Mouse (Mus musculus) erythroblast, embryonic 14.5 days (primary cell): ENCODE data around the gene Arhgef5. TPM values are rescaled to one million over a fixed set of nuclear protein-coding genes. Genes with fewer than 3 reads are reported as not detected.

Source experiments
- H3K27me3 ChIP-seq: 2 replicates; pipeline ENCODE4 v1.6.1; 2012; ENCODE audit warnings: inconsistent platforms; ENCODE audit not compliant: control insufficient read depth
- H3K36me3 ChIP-seq: 2 replicates; pipeline ENCODE4 v1.6.1; 2012; ENCODE audit warnings: mild to moderate bottlenecking, inconsistent platforms; ENCODE audit not compliant: control insufficient read depth
- H3K4me1 ChIP-seq: 2 replicates; pipeline ENCODE4 v1.6.1; 2012; ENCODE audit warnings: inconsistent platforms; ENCODE audit not compliant: control insufficient read depth
- H3K4me3 ChIP-seq: replicated peaks from 2 replicates; pipeline ENCODE3; 2012; ENCODE audit warnings: moderate library complexity, mild to moderate bottlenecking, inconsistent platforms
- H3K9me3 ChIP-seq: 2 replicates; pipeline ENCODE4 v1.6.1; 2012; ENCODE audit warnings: low read length, inconsistent platforms, mixed read lengths; ENCODE audit not compliant: control insufficient read depth
- GATA1 ChIP-seq: IDR thresholded peaks from 2 replicates; pipeline ENCODE4 v1.6.1; 2012; ENCODE audit warnings: low read length, inconsistent platforms, mixed read lengths
- TAL1 ChIP-seq: IDR thresholded peaks from 3 replicates; pipeline ENCODE4 v1.6.1; 2012; ENCODE audit warnings: low read length, inconsistent platforms, mixed read lengths
- polyA plus RNA-seq: library from polyadenylated mRNA; stranded (reverse); fragments of >175 nt; gene quantifications from 2 replicates; pipeline ENCODE4 v1.2.3, GENCODE M21; 2012

Arhgef5 gene
- polyA plus RNA-seq, 1 experiment, result not detected

- H3K4me1 ChIP-seq, result no peaks in the 10 kb centered on the region
- no peak for TF ChIP-seq GATA1
- no peak for TF ChIP-seq TAL1
- no peaks in the 10 kb centered on the region for H3K27me3 ChIP-seq
- H3K36me3 ChIP-seq, result no peaks in the 10 kb centered on the region; the same call in 1 of the 2 replicates
- no peak overlapping the region for H3K4me3 ChIP-seq
- no peaks in the 10 kb centered on the region for H3K9me3 ChIP-seq
These were observed 8.7 kb downstream of the Arhgef5 start for GRCm38 (mm10) chr6:43274123-43274522.

- no peak overlapping the region for H3K4me3 ChIP-seq
These were observed 12.9 kb downstream of the Arhgef5 start for GRCm38 (mm10) chr6:43278247-43278646.

GRCm38 (mm10) chr6:43280481-43280880 is 15.1 kb downstream of the Arhgef5 start:
- Histone ChIP-seq H3K4me3 (no peak overlapping the region), H3K4me1 (no peaks in the 10 kb centered on the region), H3K27me3 (no peaks in the 10 kb centered on the region), H3K9me3 (no peaks in the 10 kb centered on the region), H3K36me3 (no peaks in the 10 kb centered on the region; the same call in 1 of the 2 replicates)
- TF ChIP-seq TAL1 (no peak), GATA1 (no peak)

More at GRCm38 (mm10) chr6:43278247-43278646, 12.9 kb downstream of the Arhgef5 start:
- TF ChIP-seq TAL1 (no peak), GATA1 (no peak)
- Histone ChIP-seq H3K9me3 (no peaks in the 10 kb centered on the region), H3K36me3 (no peaks in the 10 kb centered on the region; the same call in 1 of the 2 replicates), H3K4me1 (no peaks in the 10 kb centered on the region), H3K27me3 (no peaks in the 10 kb centered on the region)

DNA sequence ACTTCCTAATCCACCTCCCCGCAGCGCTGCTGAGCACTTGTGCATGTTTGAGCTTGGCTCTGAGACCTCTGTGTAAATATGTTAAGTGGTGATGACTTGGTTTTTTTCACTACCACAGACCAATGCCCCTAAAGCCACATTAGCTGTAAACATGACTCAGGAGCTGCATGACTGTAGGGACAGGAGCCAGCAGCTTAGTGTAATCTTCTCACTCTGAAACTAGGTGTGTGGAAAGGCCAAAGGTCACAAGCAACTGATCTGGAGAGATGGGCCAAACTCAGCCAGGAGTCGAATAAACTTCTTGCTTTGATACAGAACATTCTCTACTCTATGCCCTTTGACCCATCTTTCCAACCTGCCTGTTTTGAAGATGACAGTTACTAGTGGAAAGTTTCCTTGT is 26.7 kb downstream of the Arhgef5 start:
- no peaks in the 10 kb centered on the region for H3K4me1 ChIP-seq
- H3K4me3 ChIP-seq, result no peak overlapping the region
- H3K27me3 ChIP-seq, result no peaks in the 10 kb centered on the region
- no peaks in the 10 kb centered on the region; the same call in 1 of the 2 replicates for H3K36me3 ChIP-seq
- no peak for TF ChIP-seq TAL1
- TF ChIP-seq GATA1, result no peak
- no peaks in the 10 kb centered on the region for H3K9me3 ChIP-seq

DNA sequence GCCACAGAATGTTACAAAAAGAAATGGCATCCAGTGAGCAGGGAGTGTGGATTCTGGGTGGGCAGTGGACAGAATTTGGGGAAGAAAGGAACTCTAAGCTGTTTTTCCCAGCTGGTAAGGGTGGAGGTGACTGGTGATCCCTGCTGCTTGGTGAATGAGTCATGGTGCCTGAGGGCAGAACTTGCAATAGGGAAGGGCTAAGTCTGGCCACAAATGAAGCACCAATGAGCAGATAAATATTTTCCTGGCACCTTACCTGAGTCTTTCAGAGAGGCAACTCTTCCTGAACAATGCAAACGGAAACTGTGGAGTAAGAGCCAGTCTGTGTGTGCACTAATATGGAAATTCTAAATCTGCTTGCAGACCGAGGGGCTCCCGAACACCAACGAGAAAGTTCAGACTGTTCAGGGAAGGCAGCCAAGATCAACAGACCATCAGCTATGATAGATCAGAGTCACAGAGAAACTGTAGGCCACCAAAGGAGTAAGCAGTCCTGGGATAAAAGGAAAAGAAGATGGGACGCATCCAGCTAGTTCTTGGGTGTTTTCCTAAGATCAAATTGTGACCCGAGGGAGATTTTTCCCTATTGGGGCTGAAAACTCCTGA is 27.2 kb downstream of the Arhgef5 start:
- Histone ChIP-seq H3K4me1 (no peaks in the 10 kb centered on the region), H3K36me3 (no peaks in the 10 kb centered on the region; the same call in 1 of the 2 replicates), H3K4me3 (no peak overlapping the region), H3K9me3 (no peaks in the 10 kb centered on the region), H3K27me3 (no peaks in the 10 kb centered on the region)
- TF ChIP-seq TAL1 (no peak), GATA1 (no peak)

- no peak overlapping the region for H3K4me3 ChIP-seq
- H3K9me3 ChIP-seq, result no peaks in the 10 kb centered on the region
- H3K27me3 ChIP-seq, result no peaks in the 10 kb centered on the region
- no peaks in the 10 kb centered on the region; the same call in 1 of the 2 replicates for H3K36me3 ChIP-seq
- TF ChIP-seq TAL1 (no peak), GATA1 (no peak)
- H3K4me1 ChIP-seq, result no peaks in the 10 kb centered on the region
These were observed 27.8 kb downstream of the Arhgef5 start for GRCm38 (mm10) chr6:43293175-43293574.

DNA sequence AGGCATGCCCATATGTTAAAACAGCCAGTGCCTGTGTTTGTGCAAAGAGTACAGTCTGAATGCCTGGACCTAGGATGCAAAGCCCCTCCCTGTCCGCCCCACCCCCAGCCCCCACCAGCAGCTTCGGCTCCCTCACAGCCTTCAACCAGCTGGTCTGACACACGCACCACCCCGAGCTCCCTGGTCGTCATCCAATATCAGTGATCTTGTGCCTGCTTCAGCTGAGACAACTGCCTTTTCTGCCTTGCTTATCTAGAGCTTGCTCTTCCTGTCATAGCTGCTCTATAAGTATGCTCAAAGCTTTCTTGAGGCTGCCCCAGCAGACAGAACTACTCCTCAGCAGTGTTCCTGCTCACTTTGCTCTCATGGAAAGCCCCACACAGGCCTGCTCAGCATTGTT is 30.5 kb downstream of the Arhgef5 start:
- TF ChIP-seq GATA1, result no peak
- no peak for TF ChIP-seq TAL1
- H3K9me3 ChIP-seq, result no peaks in the 10 kb centered on the region
- no peaks in the 10 kb centered on the region for H3K36me3 ChIP-seq
- H3K4me1 ChIP-seq, result no peaks in the 10 kb centered on the region
- H3K27me3 ChIP-seq, result no peaks in the 10 kb centered on the region
- no peak overlapping the region for H3K4me3 ChIP-seq

GRCm38 (mm10) chr6:43296798-43297507 is 31.6 kb downstream of the Arhgef5 start:
- H3K4me1 ChIP-seq, result no peaks in the 10 kb centered on the region
- TF ChIP-seq GATA1 (no peak), TAL1 (no peak)
- H3K9me3 ChIP-seq, result no peaks in the 10 kb centered on the region
- no peaks in the 10 kb centered on the region for H3K36me3 ChIP-seq
- H3K4me3 ChIP-seq, result no peak overlapping the region
- H3K27me3 ChIP-seq, result no peaks in the 10 kb centered on the region

- no peaks in the 10 kb centered on the region for H3K27me3 ChIP-seq
- H3K4me1 ChIP-seq, result no peaks in the 10 kb centered on the region
- H3K9me3 ChIP-seq, result no peaks in the 10 kb centered on the region
- no peak for TF ChIP-seq GATA1
- TF ChIP-seq TAL1, result no peak
- no peaks in the 10 kb centered on the region for H3K36me3 ChIP-seq
- no peak overlapping the region for H3K4me3 ChIP-seq
These were observed 32.1 kb downstream of the Arhgef5 start for GRCm38 (mm10) chr6:43297508-43297850.

- no peak within 1 kb of the TSS for H3K4me3 ChIP-seq
- no peaks in the 10 kb centered on the region for H3K36me3 ChIP-seq
- no peaks in the 10 kb centered on the region for H3K4me1 ChIP-seq
- H3K9me3 ChIP-seq, result no peaks in the 10 kb centered on the region
- no peaks in the 10 kb centered on the region for H3K27me3 ChIP-seq
- TF ChIP-seq TAL1, result no peak
- TF ChIP-seq GATA1, result no peak
These were observed 44.1 kb downstream of the Arhgef5 start, which contains the start of gene Nobox for GRCm38 (mm10) chr6:43309454-43309853. Nobox (minus strand) TSS chr6:43309554.
